Mouse (Mus musculus): ENCODE data around the gene Slx4ip.

The Slx4ip gene

DNA sequence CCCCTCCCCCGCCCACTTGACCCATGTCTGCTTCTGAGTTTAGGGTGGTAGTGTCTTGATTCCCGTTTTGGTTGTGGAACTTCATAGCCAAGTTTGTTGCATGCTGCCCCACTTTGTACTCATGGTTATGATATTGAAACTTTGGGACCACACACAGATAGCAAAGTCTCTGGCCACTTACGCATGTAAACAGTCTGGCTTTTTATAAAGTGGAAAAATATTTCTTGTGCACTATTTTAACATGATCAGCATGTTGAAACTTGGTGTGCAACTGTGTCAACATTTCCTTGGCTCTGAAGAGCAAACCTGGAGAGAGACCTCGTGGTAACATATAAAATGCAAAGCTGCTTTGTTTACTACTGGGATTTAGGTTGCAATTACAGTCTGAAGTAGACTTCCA is 56.5 kb downstream of the Slx4ip start:
- DNase-seq (ENCODE audit: low spot score) = no peak

GRCm38 (mm10) chr2:136947937-136948336 is 56.9 kb downstream of the Slx4ip start:
- DNase-seq (ENCODE audit: low spot score) = peak; percentile 28

DNA sequence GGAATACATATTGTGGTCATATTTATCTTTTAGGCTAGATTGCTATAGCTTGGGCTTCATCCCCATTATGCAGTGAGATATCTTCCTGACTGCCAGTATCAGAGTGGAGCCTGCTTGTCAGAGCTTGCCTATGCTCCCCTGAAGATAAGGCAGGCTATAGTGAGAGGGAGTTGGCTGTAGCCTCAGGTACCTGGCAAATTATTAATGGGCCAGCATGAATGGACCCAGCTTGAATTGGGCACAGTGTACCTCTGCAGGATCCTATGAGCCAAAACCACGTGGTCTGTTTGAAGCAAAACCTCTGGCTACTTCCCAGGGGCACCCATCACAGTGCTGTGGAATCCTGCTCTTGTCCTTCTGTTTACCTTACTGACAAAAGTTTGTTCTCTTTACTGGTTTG is 61.2 kb downstream of the Slx4ip start:
- no peak for DNase-seq (ENCODE audit: low spot score)

DNA sequence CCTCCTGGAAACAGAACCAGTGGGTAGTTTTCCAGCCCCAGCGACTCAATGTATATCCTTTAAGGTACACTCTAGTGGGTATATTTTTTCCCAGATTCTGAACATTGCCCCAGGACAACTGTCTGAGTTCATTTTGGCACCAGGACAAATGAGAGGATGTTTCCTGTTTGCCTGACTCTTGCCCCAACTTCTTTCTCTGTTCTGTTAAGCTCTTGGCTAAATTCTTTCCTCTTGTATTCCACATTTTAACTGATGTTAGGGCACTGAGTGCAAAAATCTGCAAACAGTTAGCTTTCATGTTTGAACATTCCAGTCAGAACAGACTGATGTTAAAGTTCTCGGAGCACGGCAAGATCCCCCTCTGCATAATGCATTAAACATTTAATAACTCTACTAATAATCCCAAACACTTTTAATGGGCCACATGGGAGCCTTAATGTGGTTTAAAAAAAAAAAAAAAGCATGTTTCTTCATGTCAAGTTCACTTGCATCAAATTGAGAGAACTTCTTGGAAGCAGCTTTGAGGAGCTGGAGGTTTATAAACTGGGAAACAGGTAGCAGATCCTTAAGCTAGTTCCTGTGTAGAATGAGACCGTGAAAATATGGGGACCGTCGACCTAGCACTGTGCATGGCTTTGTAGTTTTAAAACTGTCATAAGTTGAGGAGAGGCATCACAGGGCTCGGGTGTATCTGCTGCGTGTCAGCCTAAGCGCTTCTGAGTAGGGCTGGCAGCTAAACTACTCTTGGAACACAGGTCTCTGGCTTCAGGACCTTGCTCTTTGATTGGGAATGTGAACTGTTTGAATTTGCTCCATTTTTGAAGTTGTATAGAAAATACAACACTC is 64.9 kb downstream of the Slx4ip start:
- no peak for DNase-seq (ENCODE audit: low spot score)

- DNase-seq (ENCODE audit: low spot score) = no peak
Observed at GRCm38 (mm10) chr2:136958697-136959096, 67.7 kb downstream of the Slx4ip start.

GRCm38 (mm10) chr2:136975774-136976173 is 84.8 kb downstream of the Slx4ip start:
- no peak for DNase-seq (ENCODE audit: low spot score)

DNA sequence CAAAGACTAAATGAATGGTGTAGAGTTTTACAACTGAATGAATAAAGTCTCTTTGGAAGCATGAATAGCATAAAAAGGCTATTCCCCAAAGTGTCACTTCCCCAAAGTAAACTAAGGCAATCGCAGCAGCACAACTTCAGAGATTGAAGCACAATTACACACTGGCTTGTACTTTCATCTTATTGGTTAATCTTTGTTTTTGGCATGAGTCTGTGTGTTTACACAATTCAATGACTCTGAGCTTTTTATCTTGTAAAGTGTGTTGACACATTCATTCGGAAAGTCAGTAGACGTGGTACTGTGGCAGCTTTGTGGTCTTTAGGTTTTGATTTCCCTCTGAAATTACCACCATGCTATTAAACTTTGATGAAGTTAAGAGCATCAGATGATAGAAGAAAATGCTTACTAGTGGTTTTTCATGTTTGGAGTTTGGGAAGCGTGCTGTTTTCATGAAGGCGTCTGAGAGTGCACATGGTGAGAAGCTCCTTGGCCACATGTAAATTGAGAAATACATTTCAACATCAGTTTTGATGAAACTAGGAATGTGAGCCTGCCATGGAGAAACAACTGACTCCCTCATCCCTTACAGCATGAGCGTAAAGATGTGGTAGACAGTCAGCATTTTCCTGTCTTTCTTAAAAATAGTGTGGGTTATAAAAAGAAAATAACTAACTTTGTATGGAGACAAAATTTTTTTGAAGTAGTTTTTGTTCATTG is 88.2 kb downstream of the Slx4ip start:
- no peak for DNase-seq (ENCODE audit: low spot score)

- DNase-seq (ENCODE audit: low spot score) = no peak
Observed at GRCm38 (mm10) chr2:136981062-136981879, 90.3 kb downstream of the Slx4ip start.

DNA sequence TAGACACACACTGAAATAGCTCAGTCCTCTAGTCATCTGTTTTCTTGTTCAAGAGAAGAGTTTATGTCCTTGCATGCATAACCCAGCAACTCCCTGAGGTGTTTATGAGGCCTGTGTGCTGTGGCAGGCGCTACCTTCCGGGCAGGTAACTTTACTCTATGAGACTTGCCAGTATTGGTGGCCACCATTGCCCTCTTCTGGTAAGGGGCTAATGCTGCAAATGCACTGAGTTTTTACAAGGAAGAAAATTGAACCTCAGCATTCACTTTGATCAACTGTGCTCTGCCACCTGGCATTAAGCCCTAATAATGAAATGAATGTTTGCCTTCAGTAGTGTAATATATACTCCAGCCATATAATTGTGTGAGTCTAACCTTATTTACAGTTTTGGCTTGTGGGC is 92.9 kb downstream of the Slx4ip start:
- DNase-seq (ENCODE audit: low spot score) = no peak

- DNase-seq (ENCODE audit: low spot score) = no peak
Observed at GRCm38 (mm10) chr2:136985998-136986730, 95.1 kb downstream of the Slx4ip start.

- DNase-seq (ENCODE audit: low spot score) = no peak
Observed at GRCm38 (mm10) chr2:136993116-136993515, 102.1 kb downstream of the Slx4ip start.

DNA sequence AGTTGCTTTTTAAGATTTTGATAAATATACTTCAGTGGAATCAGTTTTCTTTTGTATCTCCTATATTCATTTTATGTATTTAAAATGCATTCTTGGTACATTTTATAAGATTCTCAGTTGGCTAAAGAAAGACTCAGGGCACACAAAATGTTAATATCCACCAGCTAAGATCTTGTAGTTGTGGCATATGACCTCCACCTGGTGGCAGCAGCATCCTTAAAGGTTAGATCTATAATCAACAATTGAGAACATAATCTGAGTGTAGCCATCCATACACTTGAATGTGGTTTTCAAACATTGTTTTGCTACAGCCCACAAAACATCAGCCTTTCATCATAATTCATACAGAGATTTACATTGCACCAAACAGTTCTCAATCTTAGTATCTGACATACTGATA is 106.1 kb downstream of the Slx4ip start:
- peak; percentile 52 for DNase-seq (ENCODE audit: low spot score)

- no peak for DNase-seq (ENCODE audit: low spot score)
Observed at GRCm38 (mm10) chr2:137002031-137002430, 111.0 kb downstream of the Slx4ip start.

DNA sequence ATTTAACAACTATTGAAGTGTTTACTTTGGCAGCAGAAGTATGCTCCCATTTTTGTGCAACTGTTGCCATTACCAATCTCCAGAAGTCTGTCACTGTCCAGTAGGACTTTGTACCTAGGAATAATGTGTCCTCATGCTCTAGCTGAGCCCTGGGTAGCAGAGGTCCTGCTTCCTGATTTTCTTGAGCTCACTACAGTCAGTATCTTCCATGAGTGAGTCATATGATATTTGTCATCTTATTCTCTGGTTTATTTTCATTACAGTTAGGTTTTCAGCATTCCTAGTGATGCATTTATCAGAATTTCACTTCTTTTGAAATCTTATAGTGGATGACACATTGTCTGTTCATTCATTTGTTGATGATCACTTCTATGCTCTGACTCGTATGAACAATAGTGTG is 115.6 kb downstream of the Slx4ip start:
- DNase-seq (ENCODE audit: low spot score) = no peak

- DNase-seq (ENCODE audit: low spot score) = no peak
Observed at GRCm38 (mm10) chr2:137011980-137012379, 121.0 kb downstream of the Slx4ip start.

DNA sequence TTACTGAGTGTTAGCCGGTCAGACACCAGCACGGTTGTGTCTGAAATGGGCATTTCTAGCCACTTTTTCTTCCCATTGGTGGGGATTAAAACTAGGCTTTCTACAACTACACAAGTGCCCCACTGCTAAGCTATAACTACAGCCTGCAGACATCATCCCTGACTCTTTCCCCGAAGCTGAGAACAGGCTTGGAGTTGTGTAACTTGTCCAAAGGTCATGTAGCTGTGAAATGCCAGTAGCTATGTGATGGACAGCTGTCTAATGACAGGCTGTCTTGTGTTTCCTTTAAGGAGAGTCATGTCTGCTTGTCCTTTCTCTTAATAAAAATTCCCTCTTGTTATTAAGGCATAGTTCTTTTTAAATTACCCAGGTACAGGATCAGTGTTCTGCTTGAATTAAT is 122.1 kb downstream of the Slx4ip start:
- DNase-seq (ENCODE audit: low spot score) = no peak

- DNase-seq (ENCODE audit: low spot score) = no peak
Observed at GRCm38 (mm10) chr2:137013811-137014350, 122.9 kb downstream of the Slx4ip start.

DNA sequence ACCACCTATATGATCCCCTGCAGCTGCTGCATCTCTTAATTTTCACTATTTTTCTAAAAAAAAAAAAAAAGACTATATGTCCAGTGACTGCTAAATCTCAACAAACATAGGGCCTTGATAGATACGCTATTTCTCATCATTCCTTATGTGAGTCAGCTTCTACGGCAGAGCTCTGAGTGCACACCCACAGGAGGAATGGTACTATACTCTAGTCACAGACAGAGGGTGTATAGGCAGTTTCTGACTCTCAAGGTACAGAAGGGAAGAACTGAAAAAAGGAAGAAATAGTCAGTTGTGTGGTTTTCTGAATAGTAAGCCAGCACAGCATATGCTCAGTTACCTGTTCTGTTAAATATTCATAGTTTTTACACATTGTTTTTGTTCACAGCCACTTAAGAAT is 123.4 kb downstream of the Slx4ip start:
- no peak for DNase-seq (ENCODE audit: low spot score)

GRCm38 (mm10) chr2:137044122-137044521 is 153.1 kb downstream of the Slx4ip start:
- no peak for DNase-seq (ENCODE audit: low spot score)

- DNase-seq (ENCODE audit: low spot score) = no peak
Observed at GRCm38 (mm10) chr2:137049367-137049766, 158.3 kb downstream of the Slx4ip start.

DNA sequence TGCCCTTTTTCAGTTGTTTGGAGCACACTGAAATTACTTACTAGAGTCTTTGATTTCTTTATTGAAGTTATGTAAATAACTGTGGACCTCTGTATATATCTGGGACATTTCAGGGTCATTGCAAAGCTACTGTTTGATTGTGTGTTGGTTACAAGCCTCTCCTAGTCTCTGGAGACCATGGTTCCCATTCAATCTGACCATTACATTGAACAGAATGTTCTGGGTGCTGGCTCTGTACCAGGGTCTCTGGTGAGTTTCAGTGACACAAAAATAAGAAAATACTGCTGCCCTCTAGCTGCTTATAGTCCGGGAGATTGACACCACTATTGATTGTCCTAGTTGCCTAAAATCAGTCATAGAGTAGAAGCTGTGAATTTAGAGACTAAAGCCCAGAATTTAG is 158.9 kb downstream of the Slx4ip start:
- DNase-seq (ENCODE audit: low spot score) = no peak

DNA sequence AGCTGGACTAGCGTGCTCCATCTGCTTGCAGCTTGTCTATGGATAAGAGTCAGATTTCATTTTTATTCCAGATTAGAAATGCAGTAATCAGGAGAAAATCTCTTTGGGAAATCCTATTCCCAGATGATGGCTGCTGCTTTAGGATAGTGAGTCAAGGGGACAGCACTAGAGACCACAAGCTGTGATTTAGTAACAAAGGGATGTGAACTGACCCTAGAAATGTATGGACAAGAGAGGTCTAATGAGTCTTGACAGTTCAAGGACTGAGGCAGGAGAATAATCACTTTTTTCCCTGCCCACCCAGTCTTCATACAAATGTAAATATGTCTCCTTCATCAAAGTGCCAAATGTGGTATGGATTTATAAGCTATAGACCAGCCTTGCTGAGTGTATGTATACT is 172.8 kb downstream of the Slx4ip start:
- no peak for DNase-seq (ENCODE audit: low spot score)

Measured in embryo, embryonic 10 days (tissue).